Mouse (Mus musculus): ENCODE results near the gene Panx1. TPM values are rescaled to one million over a fixed set of nuclear protein-coding genes. Genes with fewer than 3 reads are reported as not detected.

The Panx1 gene
- polyA plus RNA-seq (2012; ENCODE audit: low replicate concordance): 18.1 and 26.8 TPM in 2 replicates

GRCm38 (mm10) chr9:15045084-15045669 is at the start of gene Panx1:
Gene Panx1 (minus strand): TSS chr9:15045478.

Other genes with a start within 250 kb of the Panx1 start
- 0.96 and 4.0 TPM in 2 replicates for gene Gpr83, start 185.3 kb downstream of the Panx1 start, polyA plus RNA-seq (2012; ENCODE audit: low replicate concordance)
- 37.2 and 70.3 TPM in 2 replicates for gene Izumo1r, start 141.5 kb downstream of the Panx1 start, polyA plus RNA-seq (2012; ENCODE audit: low replicate concordance)
- not detected in 2 replicates for gene Hephl1, start 66.6 kb upstream of the Panx1 start, polyA plus RNA-seq (2012; ENCODE audit: low replicate concordance)
- 0.08 TPM in 1 of 2 replicates, not detected in the other for gene Vstm5, start 193.6 kb upstream of the Panx1 start, polyA plus RNA-seq (2012; ENCODE audit: low replicate concordance)
- 11.7 and 12.0 TPM in 2 replicates for gene Med17, start 234.5 kb upstream of the Panx1 start, polyA plus RNA-seq (2012; ENCODE audit: low replicate concordance)